Mouse (Mus musculus): ENCODE data around the gene Cd44.

Cd44 gene

GRCm38 (mm10) chr2:102900875-102901827, at the start of gene Cd44:
Gene Cd44, minus strand, starts transcription at chr2:102901665.
- peak; percentile 63 for DNase-seq (ENCODE audit: low read depth, low spot score)
- Histone ChIP-seq H3K27me3 (ENCODE audit: control insufficient read depth, insufficient read depth, low read length, poor library complexity, severe bottlenecking) (no peaks in the 10 kb centered on the region), H3K36me3 (ENCODE audit: control insufficient read depth, insufficient read depth, low read length, poor library complexity, severe bottlenecking) (no peaks in the 10 kb centered on the region)

GRCm38 (mm10) chr2:102948481-102948857, 47.0 kb upstream of the Cd44 start:
- no peaks in the 10 kb centered on the region for H3K36me3 ChIP-seq (ENCODE audit: control insufficient read depth, insufficient read depth, low read length, poor library complexity, severe bottlenecking)
- peak; percentile 81 for DNase-seq (ENCODE audit: low read depth, low spot score)
- no peaks in the 10 kb centered on the region for H3K27me3 ChIP-seq (ENCODE audit: control insufficient read depth, insufficient read depth, low read length, poor library complexity, severe bottlenecking)

DNA sequence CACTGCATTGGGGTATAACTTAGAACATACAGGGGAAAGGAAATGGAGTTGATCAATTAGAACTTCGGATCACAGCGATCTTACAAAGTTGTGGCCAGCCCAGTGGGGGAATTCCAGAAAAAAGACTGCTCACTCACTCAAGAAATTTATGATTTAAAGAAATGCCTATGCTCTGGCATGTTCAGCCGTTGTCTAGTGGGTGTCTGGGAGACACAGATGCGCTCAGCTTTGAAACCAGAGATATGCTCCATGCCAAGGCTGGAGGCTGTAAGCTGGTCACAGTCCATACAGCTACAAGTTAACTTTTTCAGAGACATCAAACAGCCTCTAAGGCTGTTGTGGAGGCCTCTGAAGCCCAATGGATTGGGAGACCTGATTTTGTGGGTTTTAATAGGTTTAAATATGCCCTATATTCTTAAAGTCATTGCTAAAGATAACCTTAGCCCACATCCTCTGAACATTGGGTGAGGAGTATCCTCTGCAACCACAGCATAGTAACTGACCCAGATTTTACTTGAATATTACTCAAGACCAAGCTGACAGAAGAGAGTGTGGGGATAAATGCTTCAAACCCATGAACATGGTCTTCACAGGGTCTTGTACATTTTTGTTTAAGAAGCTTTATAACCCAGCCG, 46.5 kb upstream of the Cd44 start:
- DNase-seq (ENCODE audit: low read depth, low spot score) = peak; percentile 27
- H3K36me3 ChIP-seq (ENCODE audit: control insufficient read depth, insufficient read depth, low read length, poor library complexity, severe bottlenecking) = no peaks in the 10 kb centered on the region
- no peaks in the 10 kb centered on the region for H3K27me3 ChIP-seq (ENCODE audit: control insufficient read depth, insufficient read depth, low read length, poor library complexity, severe bottlenecking)

DNA sequence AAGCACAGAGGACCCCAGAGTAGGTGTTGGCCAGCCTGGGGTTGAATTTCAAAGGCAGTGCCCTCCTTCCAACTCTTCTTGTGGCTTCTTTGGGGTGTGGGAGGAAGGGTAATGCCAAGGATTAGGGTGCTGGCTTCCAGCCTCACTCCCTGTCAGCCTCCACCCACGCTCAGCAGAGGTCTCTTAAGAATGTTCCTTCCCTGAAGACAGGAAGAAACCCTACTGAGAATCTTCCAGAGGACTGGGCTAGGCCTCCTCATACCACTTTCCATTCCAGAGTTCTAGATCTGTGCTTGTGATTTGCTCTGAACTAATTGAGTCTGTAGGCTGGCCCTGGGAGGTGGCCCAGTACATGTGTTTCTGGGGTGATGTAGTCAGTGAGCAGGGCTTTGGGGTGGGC, 43.6 kb upstream of the Cd44 start:
- H3K27me3 ChIP-seq (ENCODE audit: control insufficient read depth, insufficient read depth, low read length, poor library complexity, severe bottlenecking) = no peaks in the 10 kb centered on the region
- no peaks in the 10 kb centered on the region for H3K36me3 ChIP-seq (ENCODE audit: control insufficient read depth, insufficient read depth, low read length, poor library complexity, severe bottlenecking)
- DNase-seq (ENCODE audit: low read depth, low spot score) = no peak

GRCm38 (mm10) chr2:102944415-102945012, 43.0 kb upstream of the Cd44 start:
- DNase-seq (ENCODE audit: low read depth, low spot score) = no peak
- H3K36me3 ChIP-seq (ENCODE audit: control insufficient read depth, insufficient read depth, low read length, poor library complexity, severe bottlenecking) = no peaks in the 10 kb centered on the region

GRCm38 (mm10) chr2:102943983-102944382, 42.5 kb upstream of the Cd44 start:
- DNase-seq (ENCODE audit: low read depth, low spot score) = peak; percentile 69
- H3K27me3 ChIP-seq (ENCODE audit: control insufficient read depth, insufficient read depth, low read length, poor library complexity, severe bottlenecking) = no peaks in the 10 kb centered on the region
- no peaks in the 10 kb centered on the region for H3K36me3 ChIP-seq (ENCODE audit: control insufficient read depth, insufficient read depth, low read length, poor library complexity, severe bottlenecking)

More at GRCm38 (mm10) chr2:102944415-102945012, 43.0 kb upstream of the Cd44 start:
- H3K27me3 ChIP-seq (ENCODE audit: control insufficient read depth, insufficient read depth, low read length, poor library complexity, severe bottlenecking) = no peaks in the 10 kb centered on the region

DNA sequence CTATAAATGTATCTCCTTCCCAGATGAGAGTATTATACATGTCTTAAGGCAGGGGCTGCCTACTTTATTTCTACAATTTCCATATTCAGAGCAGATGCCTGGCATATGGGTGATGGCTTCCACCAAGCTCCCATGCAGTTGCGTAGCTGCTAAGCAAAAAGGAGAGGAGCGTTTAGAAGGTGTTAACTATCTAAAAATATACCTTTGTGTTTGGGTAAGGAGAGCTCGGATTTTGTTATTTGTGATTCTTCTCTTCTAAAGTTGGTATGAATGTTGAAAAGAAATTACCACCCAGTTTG, 41.3 kb upstream of the Cd44 start:
- H3K36me3 ChIP-seq (ENCODE audit: control insufficient read depth, insufficient read depth, low read length, poor library complexity, severe bottlenecking) = no peaks in the 10 kb centered on the region
- DNase-seq (ENCODE audit: low read depth, low spot score) = no peak
- H3K27me3 ChIP-seq (ENCODE audit: control insufficient read depth, insufficient read depth, low read length, poor library complexity, severe bottlenecking) = no peaks in the 10 kb centered on the region

DNA sequence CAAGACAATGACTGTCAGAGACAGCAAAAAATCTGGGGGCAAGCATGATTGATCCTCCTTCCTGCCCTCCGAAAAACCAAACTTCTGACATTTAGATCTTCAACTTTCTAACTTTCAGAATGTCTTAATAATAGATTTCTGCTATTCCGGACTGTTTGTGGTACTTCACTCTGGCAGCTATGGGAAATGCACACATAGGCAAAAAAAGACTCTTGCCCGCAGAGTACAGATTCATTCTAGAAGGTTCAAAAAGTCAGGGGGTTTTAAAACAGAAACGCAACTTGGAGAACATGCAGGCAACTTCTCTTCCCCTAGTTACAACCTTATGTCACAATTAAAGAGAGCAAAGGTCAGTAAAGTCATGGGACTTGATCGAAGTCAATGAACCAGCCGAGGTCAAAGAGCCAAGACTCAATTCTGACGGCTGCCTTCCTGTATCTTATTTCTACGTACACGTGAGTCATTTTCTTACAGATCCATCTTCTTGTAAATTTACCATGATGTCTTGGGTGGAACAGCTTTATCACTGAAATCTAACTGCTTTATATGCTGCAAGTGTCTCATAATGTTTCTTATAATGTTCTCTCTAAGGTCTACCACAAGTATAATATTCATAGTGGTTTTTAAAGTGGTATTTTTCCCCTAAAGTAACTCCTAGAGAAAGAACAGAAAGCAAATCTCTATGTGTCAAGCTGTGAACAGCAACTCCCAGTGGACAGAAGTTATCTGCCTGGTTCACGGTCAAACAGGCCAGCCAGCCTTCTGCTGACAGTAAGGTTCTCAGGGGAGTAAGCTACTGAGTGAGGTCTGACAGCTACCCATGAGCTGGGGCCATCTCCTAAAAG, 40.7 kb upstream of the Cd44 start:
- H3K27me3 ChIP-seq (ENCODE audit: control insufficient read depth, insufficient read depth, low read length, poor library complexity, severe bottlenecking) = no peaks in the 10 kb centered on the region
- no peak for DNase-seq (ENCODE audit: low read depth, low spot score)

DNA sequence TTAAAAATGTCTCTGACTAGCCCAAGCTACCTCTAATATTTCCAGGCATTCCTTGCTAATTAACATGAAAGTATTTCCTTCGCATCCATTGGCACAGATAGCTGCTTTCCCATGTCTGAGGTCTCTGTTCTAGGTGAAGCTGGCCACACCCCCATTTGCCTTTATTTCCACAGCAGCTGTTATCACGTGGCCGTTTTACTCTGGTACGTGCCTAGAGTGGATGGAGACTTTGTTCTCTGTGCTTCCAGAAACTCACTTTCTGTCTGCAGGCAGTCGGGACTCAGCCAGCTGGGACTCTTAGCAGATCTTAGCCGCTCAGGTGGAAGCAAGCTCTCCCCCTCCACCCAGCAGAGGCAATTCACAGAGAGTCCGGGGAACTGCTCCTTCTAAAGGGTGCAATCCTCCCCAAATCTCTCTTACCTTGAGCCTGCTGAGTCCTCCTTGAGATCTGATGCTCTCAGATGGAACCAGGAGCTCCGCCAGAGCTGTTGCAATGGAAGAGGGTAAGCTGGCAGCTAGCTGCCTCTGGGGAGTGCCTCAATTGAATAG, 39.4 kb upstream of the Cd44 start:
- H3K36me3 ChIP-seq (ENCODE audit: control insufficient read depth, insufficient read depth, low read length, poor library complexity, severe bottlenecking) = no peaks in the 10 kb centered on the region
- no peak for DNase-seq (ENCODE audit: low read depth, low spot score)
- no peaks in the 10 kb centered on the region for H3K27me3 ChIP-seq (ENCODE audit: control insufficient read depth, insufficient read depth, low read length, poor library complexity, severe bottlenecking)

More for the DNA sequence above, 40.7 kb upstream of the Cd44 start:
- H3K36me3 ChIP-seq (ENCODE audit: control insufficient read depth, insufficient read depth, low read length, poor library complexity, severe bottlenecking) = no peaks in the 10 kb centered on the region

DNA sequence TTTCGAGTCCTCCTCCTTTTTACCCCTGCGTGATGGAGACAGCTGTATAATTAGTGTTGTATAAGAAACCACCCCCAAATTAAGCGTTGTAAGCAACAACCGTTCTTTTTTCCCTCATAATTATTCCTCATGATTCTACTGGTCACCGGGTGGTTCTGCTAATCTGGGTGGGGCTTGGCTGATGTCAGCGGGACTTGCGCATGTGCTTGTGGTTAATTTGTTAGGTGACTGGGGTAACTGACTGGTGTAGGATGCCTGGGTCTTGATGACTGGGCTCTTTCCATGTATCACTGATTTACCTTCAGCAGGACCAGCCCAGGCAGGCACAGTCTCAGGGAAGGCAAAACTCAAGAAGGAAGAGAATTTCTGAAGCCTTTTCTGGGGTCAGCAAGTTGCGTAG, 38.7 kb upstream of the Cd44 start:
- DNase-seq (ENCODE audit: low read depth, low spot score) = no peak
- H3K36me3 ChIP-seq (ENCODE audit: control insufficient read depth, insufficient read depth, low read length, poor library complexity, severe bottlenecking) = no peaks in the 10 kb centered on the region
- no peaks in the 10 kb centered on the region for H3K27me3 ChIP-seq (ENCODE audit: control insufficient read depth, insufficient read depth, low read length, poor library complexity, severe bottlenecking)

- DNase-seq (ENCODE audit: low read depth, low spot score) = no peak
- Histone ChIP-seq H3K36me3 (ENCODE audit: control insufficient read depth, insufficient read depth, low read length, poor library complexity, severe bottlenecking) (no peaks in the 10 kb centered on the region), H3K27me3 (ENCODE audit: control insufficient read depth, insufficient read depth, low read length, poor library complexity, severe bottlenecking) (no peaks in the 10 kb centered on the region)
These were observed 35.4 kb upstream of the Cd44 start for GRCm38 (mm10) chr2:102936886-102937285.

- no peaks in the 10 kb centered on the region for H3K36me3 ChIP-seq (ENCODE audit: control insufficient read depth, insufficient read depth, low read length, poor library complexity, severe bottlenecking)
- DNase-seq (ENCODE audit: low read depth, low spot score) = no peak
- no peaks in the 10 kb centered on the region for H3K27me3 ChIP-seq (ENCODE audit: control insufficient read depth, insufficient read depth, low read length, poor library complexity, severe bottlenecking)
These were observed 33.4 kb upstream of the Cd44 start for GRCm38 (mm10) chr2:102934834-102935233.

DNA sequence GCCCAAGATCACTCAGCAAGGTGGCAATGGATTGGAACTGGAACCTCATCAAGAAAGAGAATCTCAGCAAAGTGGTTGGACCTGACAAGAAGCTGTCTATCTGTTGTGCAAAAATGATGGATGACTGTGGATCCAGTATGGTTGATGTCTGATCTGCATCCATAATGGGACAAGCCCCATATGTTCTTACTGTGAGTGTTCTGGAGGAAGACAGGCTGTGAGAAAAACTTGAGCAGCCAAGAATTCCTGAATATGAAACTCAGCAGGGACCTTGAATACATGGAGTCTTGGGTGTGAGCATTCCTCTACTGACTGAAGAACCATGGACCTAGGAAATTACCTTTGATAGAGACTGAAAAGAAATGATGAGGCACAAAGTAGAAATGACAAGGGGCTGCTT, 32.3 kb upstream of the Cd44 start:
- DNase-seq (ENCODE audit: low read depth, low spot score) = no peak
- no peaks in the 10 kb centered on the region for H3K27me3 ChIP-seq (ENCODE audit: control insufficient read depth, insufficient read depth, low read length, poor library complexity, severe bottlenecking)
- no peaks in the 10 kb centered on the region for H3K36me3 ChIP-seq (ENCODE audit: control insufficient read depth, insufficient read depth, low read length, poor library complexity, severe bottlenecking)

GRCm38 (mm10) chr2:102933142-102933541, 31.7 kb upstream of the Cd44 start:
- DNase-seq (ENCODE audit: low read depth, low spot score) = no peak
- no peaks in the 10 kb centered on the region for H3K27me3 ChIP-seq (ENCODE audit: control insufficient read depth, insufficient read depth, low read length, poor library complexity, severe bottlenecking)

More at GRCm38 (mm10) chr2:102933142-102933541, 31.7 kb upstream of the Cd44 start:
- no peaks in the 10 kb centered on the region for H3K36me3 ChIP-seq (ENCODE audit: control insufficient read depth, insufficient read depth, low read length, poor library complexity, severe bottlenecking)

Data from splenic B cell, adult 2 months (primary cell).